Mouse (Mus musculus) forebrain, postnatal 0 days (tissue): ENCODE measurements around the gene Scd4. TPM values are rescaled to one million over a fixed set of nuclear protein-coding genes. Genes with fewer than 3 reads are reported as not detected.
A peak's percentile ranks its signal among the peaks of the same experiment; 100 is the strongest.

Experiments
- ATAC-seq: fragments of 200-750 bp; cut with Nextera tagmentation; 2 replicates; pipeline ENCODE4 v1.8.0; 2017; ENCODE audit warnings: mild to moderate bottlenecking, moderate library complexity
- DNase-seq: peaks from one replicate; pipeline ENCODE4 v3.0.0-alpha.2; 2015
- H3K27ac ChIP-seq: fragments of 300-500 bp; sonication (generic); 2 replicates; pipeline ENCODE4 v1.5.1; 2014; ENCODE audit warnings: low read depth, mild to moderate bottlenecking, antibody characterized with exemption, low read length, moderate library complexity, mixed read lengths
- H3K27me3 ChIP-seq: fragments of 300-500 bp; sonication (generic); 2 replicates; pipeline ENCODE4 v1.6.1; 2014; ENCODE audit warnings: mild to moderate bottlenecking, low read length, mixed read lengths; ENCODE audit not compliant: insufficient read depth
- H3K36me3 ChIP-seq: fragments of 300-500 bp; sonication (generic); 2 replicates; pipeline ENCODE4 v1.6.1; 2014; ENCODE audit warnings: mild to moderate bottlenecking, moderate library complexity; ENCODE audit not compliant: insufficient read depth
- H3K4me1 ChIP-seq: fragments of 300-500 bp; sonication (generic); 2 replicates; pipeline ENCODE4 v1.6.1; 2014; ENCODE audit warnings: antibody characterized with exemption; ENCODE audit not compliant: insufficient read depth
- H3K4me2 ChIP-seq: fragments of 300-500 bp; sonication (generic); 2 replicates; pipeline ENCODE4 v1.6.1; 2014; ENCODE audit warnings: low read depth, mild to moderate bottlenecking, moderate library complexity
- H3K4me3 ChIP-seq: fragments of 300-500 bp; sonication (generic); 2 replicates; pipeline ENCODE4 v1.5.1; 2014; ENCODE audit warnings: low read depth, low read length, mixed read lengths
- H3K9ac ChIP-seq: fragments of 300-500 bp; sonication (generic); 2 replicates; pipeline ENCODE4 v1.6.1; 2014; ENCODE audit warnings: mild to moderate bottlenecking
- H3K9me3 ChIP-seq: fragments of 300-500 bp; sonication (generic); 2 replicates; pipeline ENCODE4 v1.6.1; 2016; ENCODE audit warnings: low read length
- CTCF ChIP-seq: sonication (generic); IDR thresholded peaks from 2 replicates; pipeline ENCODE4 v1.5.1; 2016; ENCODE audit warnings: antibody characterized with exemption, control low read depth, low read depth
- WGBS: fragments of 180-500 bp; shearing (Covaris S2); extraction: QIAGEN DNeasy Blood & Tissue Kit; methylation state at CpG from one replicate; pipeline ENCODE4 v1.1.7; 2014; 5-methylcytosine and 5-hydroxymethylcytosine counted together
- polyA plus RNA-seq: library from polyadenylated mRNA; unstranded; fragments of >200 nt; fragmentation: Nextera tagmentation; extraction: Ambion mirVana; gene quantifications from 2 replicates; pipeline ENCODE4 v1.2.1, GENCODE M21; 2015
- total RNA-seq: library from RNA; depleted of rRNA; stranded (reverse); fragments of >200 nt; gene quantifications from 2 replicates; pipeline ENCODE4 v1.2.3, GENCODE M21; 2014

The Scd4 gene
- total and polyA plus RNA-seq, 2 experiments from 2014 or later, result 0.25 to 0.43 TPM

GRCm38 (mm10) chr19:44332326-44332725, 566 bp upstream of the Scd4 start:
- H3K9me3 ChIP-seq, result no peaks in the 10 kb centered on the region
- no peaks in the 10 kb centered on the region for H3K27me3 ChIP-seq
- TF ChIP-seq CTCF, result no peak
- no peaks in the 10 kb centered on the region for H3K36me3 ChIP-seq
- no peak overlapping the region for H3K9ac ChIP-seq
- H3K4me3 ChIP-seq, result no peak overlapping the region
- no peaks in the 10 kb centered on the region for H3K4me1 ChIP-seq
- WGBS, result 82% methylated on average over 8 of the region's 8 CpGs
- H3K4me2 ChIP-seq, result no peak overlapping the region
- DNase-seq (no peak), ATAC-seq (no peak)
- H3K27ac ChIP-seq, result no peak overlapping the region

GRCm38 (mm10) chr19:44333991-44334390, 1.1 kb downstream of the Scd4 start:
- Histone ChIP-seq H3K4me2 (no peak overlapping the region), H3K4me1 (no peaks in the 10 kb centered on the region), H3K36me3 (no peaks in the 10 kb centered on the region), H3K9me3 (no peaks in the 10 kb centered on the region), H3K4me3 (no peak overlapping the region), H3K27me3 (no peaks in the 10 kb centered on the region), H3K9ac (no peak overlapping the region), H3K27ac (no peak overlapping the region)
- DNase-seq (no peak), ATAC-seq (no peak)
- WGBS, result 88% methylated on average over 9 of the region's 9 CpGs
- TF ChIP-seq CTCF, result no peak

GRCm38 (mm10) chr19:44335876-44336662, 3.2 kb downstream of the Scd4 start:
- no peaks in the 10 kb centered on the region for H3K4me1 ChIP-seq

GRCm38 (mm10) chr19:44349689-44350088, 16.8 kb downstream of the Scd4 start:
- ATAC-seq, result no peak

More at GRCm38 (mm10) chr19:44335876-44336662, 3.2 kb downstream of the Scd4 start:
- TF ChIP-seq CTCF, result no peak
- ATAC-seq (no peak), DNase-seq (no peak)
- Histone ChIP-seq H3K4me3 (no peak overlapping the region), H3K27me3 (no peaks in the 10 kb centered on the region), H3K27ac (no peak overlapping the region), H3K9ac (no peak overlapping the region), H3K36me3 (no peaks in the 10 kb centered on the region), H3K9me3 (no peaks in the 10 kb centered on the region), H3K4me2 (no peak overlapping the region)
- WGBS, result 77% methylated on average over 6 of the region's 6 CpGs

GRCm38 (mm10) chr19:44351756-44352155, 18.9 kb downstream of the Scd4 start:
- H3K4me3 ChIP-seq, result no peak overlapping the region
- no peaks in the 10 kb centered on the region for H3K36me3 ChIP-seq
- no peak overlapping the region for H3K9ac ChIP-seq
- no peaks in the 10 kb centered on the region for H3K9me3 ChIP-seq
- H3K27ac ChIP-seq, result no peak overlapping the region
- no peak for DNase-seq
- no peak for TF ChIP-seq CTCF
- no peak for ATAC-seq
- no peak overlapping the region for H3K4me2 ChIP-seq
- no peaks in the 10 kb centered on the region for H3K4me1 ChIP-seq
- no peaks in the 10 kb centered on the region for H3K27me3 ChIP-seq
- 86% methylated on average over 7 of the region's 7 CpGs for WGBS

More at GRCm38 (mm10) chr19:44349689-44350088, 16.8 kb downstream of the Scd4 start:
- Histone ChIP-seq H3K36me3 (no peaks in the 10 kb centered on the region), H3K27me3 (no peaks in the 10 kb centered on the region), H3K9ac (no peak overlapping the region), H3K4me1 (no peaks in the 10 kb centered on the region), H3K4me2 (no peak overlapping the region), H3K27ac (no peak overlapping the region), H3K9me3 (no peaks in the 10 kb centered on the region), H3K4me3 (no peak overlapping the region)
- TF ChIP-seq CTCF, result no peak
- WGBS, result 87% methylated on average over 8 of the region's 8 CpGs
- no peak for DNase-seq

GRCm38 (mm10) chr19:44358700-44359099, 25.8 kb downstream of the Scd4 start:
- Histone ChIP-seq H3K4me2 (no peak overlapping the region), H3K36me3 (no peaks in the 10 kb centered on the region), H3K4me1 (no peaks in the 10 kb centered on the region), H3K9ac (no peak overlapping the region), H3K27me3 (no peaks in the 10 kb centered on the region; the same call in 1 of the 2 replicates), H3K9me3 (no peaks in the 10 kb centered on the region), H3K4me3 (no peak overlapping the region), H3K27ac (no peak overlapping the region)
- ATAC-seq (no peak), DNase-seq (no peak)
- TF ChIP-seq CTCF, result no peak
- WGBS, result 31% methylated on average over 8 of the region's 8 CpGs

- no peaks in the 10 kb centered on the region for H3K4me1 ChIP-seq
- no peaks in the 10 kb centered on the region for H3K36me3 ChIP-seq
- H3K9ac ChIP-seq, result no peak overlapping the region
- no peaks in the 10 kb centered on the region for H3K9me3 ChIP-seq
- WGBS, result 22% methylated on average over 13 of the region's 13 CpGs
- no peak overlapping the region for H3K4me3 ChIP-seq
- TF ChIP-seq CTCF, result peak; percentile 93
- ATAC-seq (peak; percentile 51; the same call in 1 of the 2 replicates), DNase-seq (peak; percentile 76)
- H3K4me2 ChIP-seq, result no peak overlapping the region
- no peak overlapping the region for H3K27ac ChIP-seq
- H3K27me3 ChIP-seq, result no peaks in the 10 kb centered on the region
Observed at GRCm38 (mm10) chr19:44363529-44363928, 30.6 kb downstream of the Scd4 start.
